Mouse (Mus musculus) intestine, embryonic 14.5 days (tissue): ENCODE data around the gene Kxd1. TPM values are rescaled to one million over a fixed set of nuclear protein-coding genes. Genes with fewer than 3 reads are reported as not detected.
A peak's percentile ranks its signal among the peaks of the same experiment; 100 is the strongest.

ENCODE experiments used
- ATAC-seq: fragments of 200-750 bp; cut with Nextera tagmentation; replicated peaks from 2 replicates; pipeline ENCODE4 v1.8.0; 2017; ENCODE audit warnings: low read depth, moderate number of reproducible peaks, moderate TSS enrichment, moderate library complexity; ENCODE audit not compliant: low FRiP score, low TSS enrichment
- DNase-seq: peaks from one replicate; pipeline ENCODE4 v3.0.0-alpha.2; 2018; ENCODE audit warnings: low spot score
- H3K27ac ChIP-seq: fragments of 300-500 bp; sonication (generic); 2 replicates; pipeline ENCODE4 v1.5.1; 2014; ENCODE audit warnings: low read depth, mild to moderate bottlenecking, control low read depth
- H3K27me3 ChIP-seq: fragments of 300-500 bp; sonication (generic); replicated peaks from 2 replicates; pipeline ENCODE4 v1.6.1; 2014; ENCODE audit warnings: low read length, control low read depth; ENCODE audit not compliant: control insufficient read depth, insufficient read depth
- H3K36me3 ChIP-seq: fragments of 300-500 bp; sonication (generic); 2 replicates; pipeline ENCODE4 v1.6.1; 2014; ENCODE audit warnings: low read length, control low read depth; ENCODE audit not compliant: control insufficient read depth, insufficient read depth
- H3K4me1 ChIP-seq: fragments of 300-500 bp; sonication (generic); replicated peaks from 2 replicates; pipeline ENCODE4 v1.6.1; 2014; ENCODE audit warnings: low read length, control low read depth, mixed read lengths; ENCODE audit not compliant: control insufficient read depth, insufficient read depth
- H3K4me2 ChIP-seq: fragments of 300-500 bp; sonication (generic); 2 replicates; pipeline ENCODE4 v1.6.1; 2014; ENCODE audit warnings: low read length
- H3K4me3 ChIP-seq: fragments of 300-500 bp; sonication (generic); 2 replicates; pipeline ENCODE4 v1.5.1; 2014; ENCODE audit warnings: low read depth, low read length, control low read depth, mixed read lengths
- H3K9ac ChIP-seq: fragments of 300-500 bp; sonication (generic); 2 replicates; pipeline ENCODE4 v1.6.1; 2014; ENCODE audit warnings: mild to moderate bottlenecking, low read length
- H3K9me3 ChIP-seq: fragments of 300-500 bp; sonication (generic); 2 replicates; pipeline ENCODE4 v1.6.1; 2016; ENCODE audit warnings: low read length, control low read depth; ENCODE audit not compliant: control insufficient read depth
- WGBS: fragments of 180-500 bp; shearing (Covaris S2); extraction: QIAGEN DNeasy Blood & Tissue Kit; methylation state at CpG from one replicate; pipeline ENCODE4 v1.1.7; 2014; 5-methylcytosine and 5-hydroxymethylcytosine counted together
- polyA plus RNA-seq: library from polyadenylated mRNA; unstranded; fragments of >200 nt; fragmentation: Nextera tagmentation; extraction: Ambion mirVana; gene quantifications from 2 replicates; pipeline ENCODE4 v1.2.1, GENCODE M21; 2014

Kxd1 gene
- polyA plus RNA-seq, 1 experiment from 2014 or later = 77.6 TPM

GRCm38 (mm10) chr8:70490061-70490879 is 37.5 kb downstream of the Kxd1 start:
- WGBS = 13% methylated on average over 10 of the region's 10 CpGs
- H3K4me1 ChIP-seq = peaks cover 31% of the 10 kb centered on the region
- no peaks in the 10 kb centered on the region for H3K9me3 ChIP-seq
- no peak for ATAC-seq
- no peak for DNase-seq
- H3K4me3 ChIP-seq = no peak overlapping the region
- H3K4me2 ChIP-seq = peak overlapping the region; percentile 49; the same call in 1 of the 2 replicates
- no peak overlapping the region for H3K27ac ChIP-seq
- peaks cover 100% of the 10 kb centered on the region for H3K27me3 ChIP-seq
- no peak overlapping the region for H3K9ac ChIP-seq
- H3K36me3 ChIP-seq = no peaks in the 10 kb centered on the region

- Histone ChIP-seq H3K4me2 (peak overlapping the region; percentile 49), H3K4me3 (peak overlapping the region; percentile 31), H3K9me3 (no peaks in the 10 kb centered on the region), H3K27me3 (peaks cover 100% of the 10 kb centered on the region), H3K9ac (no peak overlapping the region), H3K36me3 (no peaks in the 10 kb centered on the region), H3K27ac (no peak overlapping the region), H3K4me1 (peaks cover 31% of the 10 kb centered on the region)
- WGBS = under 1% methylated on average over 21 of the region's 41 CpGs
- no peak for DNase-seq
- no peak for ATAC-seq
These were observed 38.2 kb downstream of the Kxd1 start for GRCm38 (mm10) chr8:70489576-70489975.

- Histone ChIP-seq H3K27ac (no peak overlapping the region), H3K4me3 (peak overlapping the region; percentile 31), H3K4me1 (peaks cover 31% of the 10 kb centered on the region), H3K36me3 (no peaks in the 10 kb centered on the region), H3K9me3 (no peaks in the 10 kb centered on the region), H3K9ac (no peak overlapping the region), H3K4me2 (peak overlapping the region; percentile 49), H3K27me3 (peaks cover 99% of the 10 kb centered on the region)
- no peak for ATAC-seq
- 3% methylated on average over 14 of the region's 14 CpGs for WGBS
- no peak for DNase-seq
These were observed 38.8 kb downstream of the Kxd1 start for GRCm38 (mm10) chr8:70488931-70489470.

- Histone ChIP-seq H3K4me1 (peaks cover 26% of the 10 kb centered on the region), H3K27ac (no peak overlapping the region), H3K9me3 (no peaks in the 10 kb centered on the region), H3K4me2 (peak overlapping the region; percentile 51), H3K4me3 (peak overlapping the region; percentile 31), H3K36me3 (no peaks in the 10 kb centered on the region), H3K9ac (no peak overlapping the region), H3K27me3 (peaks cover 91% of the 10 kb centered on the region)
- ATAC-seq (peak; percentile 18; the same call in 1 of the 2 replicates), DNase-seq (no peak)
- WGBS = 4% methylated on average over 55 of the region's 55 CpGs
These were observed 39.6 kb downstream of the Kxd1 start for GRCm38 (mm10) chr8:70487993-70488796.

- peaks cover 24% of the 10 kb centered on the region for H3K4me1 ChIP-seq
- no peak for ATAC-seq
- H3K27ac ChIP-seq = no peak within 1 kb of the TSS
These were observed 40.7 kb downstream of the Kxd1 start, which contains the start of gene Tmem59l for GRCm38 (mm10) chr8:70486941-70487520. Gene Tmem59l (minus strand): TSS chr8:70487358.

GRCm38 (mm10) chr8:70486191-70486681 is 41.5 kb downstream of the Kxd1 start:
- DNase-seq (no peak), ATAC-seq (no peak)
- Histone ChIP-seq H3K27me3 (peaks cover 79% of the 10 kb centered on the region), H3K4me3 (no peak overlapping the region), H3K9me3 (no peaks in the 10 kb centered on the region), H3K9ac (no peak overlapping the region), H3K4me1 (peaks cover 23% of the 10 kb centered on the region), H3K4me2 (no peak overlapping the region), H3K36me3 (no peaks in the 10 kb centered on the region), H3K27ac (no peak overlapping the region)
- WGBS = 58% methylated on average over 7 of the region's 7 CpGs

More at GRCm38 (mm10) chr8:70486941-70487520, 40.7 kb downstream of the Kxd1 start, which contains the start of gene Tmem59l:
- WGBS = 3% methylated on average over 33 of the region's 33 CpGs
- no peaks in the 10 kb centered on the region for H3K36me3 ChIP-seq
- no peaks in the 10 kb centered on the region for H3K9me3 ChIP-seq
- no peak for DNase-seq
- no peak within 1 kb of the TSS for H3K9ac ChIP-seq
- H3K4me2 ChIP-seq = peak within 1 kb of the TSS; percentile 51
- H3K4me3 ChIP-seq = peak within 1 kb of the TSS; percentile 31
- peaks cover 83% of the 10 kb centered on the region for H3K27me3 ChIP-seq

- no peak for DNase-seq
- H3K27me3 ChIP-seq = peaks cover 60% of the 10 kb centered on the region
- no peaks in the 10 kb centered on the region for H3K36me3 ChIP-seq
- no peak overlapping the region for H3K27ac ChIP-seq
- no peak overlapping the region for H3K4me2 ChIP-seq
- no peak overlapping the region for H3K4me3 ChIP-seq
- no peaks in the 10 kb centered on the region for H3K9me3 ChIP-seq
- ATAC-seq = no peak
- no peak overlapping the region for H3K9ac ChIP-seq
- no peaks in the 10 kb centered on the region for H3K4me1 ChIP-seq
- 46% methylated on average over 2 of the region's 2 CpGs for WGBS
These were observed 44.8 kb downstream of the Kxd1 start for GRCm38 (mm10) chr8:70482943-70483342.

- no peak overlapping the region for H3K4me3 ChIP-seq
- no peaks in the 10 kb centered on the region for H3K9me3 ChIP-seq
- H3K9ac ChIP-seq = no peak overlapping the region
- no peaks in the 10 kb centered on the region for H3K36me3 ChIP-seq
- H3K4me2 ChIP-seq = no peak overlapping the region
- peaks cover 50% of the 10 kb centered on the region for H3K27me3 ChIP-seq
- no peak overlapping the region for H3K27ac ChIP-seq
- ATAC-seq = no peak
- no peak for DNase-seq
- WGBS = 82% methylated on average over 3 of the region's 3 CpGs
- peaks cover 5% of the 10 kb centered on the region; the same call in 1 of the 2 replicates for H3K4me1 ChIP-seq
These were observed 45.8 kb downstream of the Kxd1 start for GRCm38 (mm10) chr8:70481908-70482307.
